Mouse (Mus musculus) Patski (cell line): ENCODE results near the gene BC107364. TPM values are rescaled to one million over a fixed set of nuclear protein-coding genes. Genes with fewer than 3 reads are reported as not detected.
"Not testable (repeated sequence)": the region's sequence is repeated elsewhere in the genome, so short reads cannot be mapped to it uniquely, and the experiment has no call there.

ENCODE experiments used
- ATAC-seq: fragments of 100-300 bp; one replicate; pipeline ENCODE4 v1.8.0; 2021
- CTCF ChIA-PET: fragments of 350-600 bp; sonication (Branson Sonifier 250); formaldehyde crosslinking; loops from one replicate; lab custom pipeline; 2022; ENCODE audit warnings: inconsistent platforms; lab: Charles Lee
- POLR2A ChIA-PET: fragments of 350-600 bp; sonication (Branson Sonifier 250); formaldehyde crosslinking; loops from one replicate; lab custom pipeline; 2022; ENCODE audit warnings: antibody characterized with exemption, inconsistent platforms; lab: Charles Lee
- DNase-seq: peaks from one replicate; pipeline ENCODE4 v3.0.0-alpha.2; 2011; ENCODE audit warnings: low read depth, low spot score
- H3K27me3 ChIP-seq: fragments of 371-371 bp; one replicate; pipeline ENCODE4 v1.5.1; 2021
- CTCF ChIP-seq: fragments of 100-300 bp; IDR thresholded peaks from one replicate; pipeline ENCODE4 v1.5.1; 2021
- in situ Hi-C: fragments of 300-500 bp; cut with MboI; formaldehyde crosslinking; loops from 3 replicates; pipeline ENCODE4 v1.11.1; 2018; ENCODE audit warnings: low pct_unique_long_range_greater_than_20kb, mixed read lengths
- polyA plus RNA-seq: library from polyadenylated mRNA; unstranded; gene quantifications from one replicate; pipeline ENCODE4 v1.2.3, GENCODE M21; 2021

Gene BC107364
- polyA plus RNA-seq, 1 experiment from 2014 or later: not detected

DNA sequence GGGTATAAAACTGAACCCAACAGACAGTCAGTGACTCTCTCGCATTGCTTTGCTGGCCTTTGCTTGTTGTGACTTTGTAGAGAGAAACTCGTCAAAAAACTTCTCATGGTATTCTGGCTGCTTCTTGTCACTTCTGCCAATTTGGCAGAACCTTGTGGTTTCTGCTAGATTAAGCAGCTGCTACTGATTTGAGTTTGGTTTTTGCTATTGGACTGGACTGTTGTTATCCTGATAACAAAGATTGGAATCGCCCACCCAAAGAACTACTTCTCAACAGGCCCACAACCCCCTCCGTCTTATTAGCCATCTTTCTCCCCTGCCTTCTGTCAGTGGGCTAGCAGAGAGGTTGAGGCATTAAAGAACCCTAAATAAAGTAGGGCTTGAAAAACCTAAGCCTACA, 6.7 kb downstream of the BC107364 start:
- no peak for TF ChIP-seq CTCF
- no peak for DNase-seq
- ChIA-PET CTCF (interaction anchor here (1.0 kb wide), 1 partner anchor 168 kb away, joined by 3 read pairs; no protein-coding TSS in a partner anchor), POLR2A (no interaction called here)
- no peaks in the 10 kb centered on the region for H3K27me3 ChIP-seq
- ATAC-seq: no peak
- in situ Hi-C loops: no loop called here

DNA sequence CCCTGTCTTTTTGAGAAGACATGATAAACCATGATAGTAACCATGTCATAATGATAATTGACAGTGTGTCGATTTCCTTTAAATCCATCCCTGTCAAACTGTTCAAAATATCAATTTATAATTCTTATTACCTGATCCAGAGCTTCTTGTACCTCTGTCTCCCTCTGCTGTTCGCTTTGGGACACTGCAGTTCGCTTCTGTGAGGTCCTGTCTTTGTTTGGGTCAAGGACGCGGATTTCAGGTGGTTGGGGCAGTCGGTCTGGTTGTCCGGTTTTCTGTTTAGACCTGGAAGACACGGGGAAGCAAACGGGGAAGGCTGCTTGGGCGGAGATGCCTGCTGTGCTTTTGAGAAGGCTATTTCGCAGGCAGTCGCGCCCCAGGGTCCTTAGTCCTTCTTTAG, 11.5 kb downstream of the BC107364 start:
- ChIA-PET CTCF (interaction anchor here (0.7 to 3.1 kb wide), 11 partner anchors 10 to 163 kb away, joined by 3 to 15 read pairs (median 5); no protein-coding TSS in a partner anchor), POLR2A (interaction anchor here (0.5 to 0.8 kb wide), 4 partner anchors 13 to 278 kb away, joined by 3 to 4 read pairs (median 4); no protein-coding TSS in a partner anchor)
- DNase-seq: peak; percentile 56
- in situ Hi-C loops: no loop called here
- TF ChIP-seq CTCF: peak; percentile 98
- no peaks in the 10 kb centered on the region for H3K27me3 ChIP-seq
- ATAC-seq: no peak

DNA sequence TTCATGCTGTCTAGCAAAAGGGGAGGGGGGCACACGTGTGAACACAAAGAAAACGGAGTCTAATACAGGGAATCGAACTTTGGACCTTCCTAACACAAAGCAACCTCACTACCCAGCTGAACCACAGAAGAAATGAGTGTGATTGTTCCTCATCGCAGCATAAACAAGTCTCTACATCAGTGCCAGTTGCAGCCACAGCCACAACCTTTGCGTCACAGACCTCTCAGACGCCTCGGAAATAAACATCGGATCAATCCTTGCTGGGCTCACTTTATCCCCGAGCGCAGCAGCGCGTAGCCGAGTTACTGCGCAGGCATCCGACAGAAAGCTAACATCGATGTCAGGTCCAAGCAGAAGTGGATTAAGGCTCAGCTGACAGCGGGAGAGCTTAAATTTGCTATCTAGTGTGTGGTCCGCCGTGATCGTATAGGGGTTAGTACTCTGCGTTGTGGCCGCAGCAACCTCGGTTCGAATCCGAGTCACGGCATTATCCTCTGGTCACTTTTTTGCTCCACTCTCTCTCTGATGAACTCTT, 16.5 kb downstream of the BC107364 start:
- ATAC-seq (no peak), DNase-seq (no peak)
- no peaks in the 10 kb centered on the region for H3K27me3 ChIP-seq
- ChIA-PET POLR2A (no interaction called here), CTCF (no interaction called here)
- TF ChIP-seq CTCF: no peak
- in situ Hi-C loops: loop anchor here (5.0 kb wide), 1 partner anchor 153 kb away; no protein-coding TSS in a partner anchor

DNA sequence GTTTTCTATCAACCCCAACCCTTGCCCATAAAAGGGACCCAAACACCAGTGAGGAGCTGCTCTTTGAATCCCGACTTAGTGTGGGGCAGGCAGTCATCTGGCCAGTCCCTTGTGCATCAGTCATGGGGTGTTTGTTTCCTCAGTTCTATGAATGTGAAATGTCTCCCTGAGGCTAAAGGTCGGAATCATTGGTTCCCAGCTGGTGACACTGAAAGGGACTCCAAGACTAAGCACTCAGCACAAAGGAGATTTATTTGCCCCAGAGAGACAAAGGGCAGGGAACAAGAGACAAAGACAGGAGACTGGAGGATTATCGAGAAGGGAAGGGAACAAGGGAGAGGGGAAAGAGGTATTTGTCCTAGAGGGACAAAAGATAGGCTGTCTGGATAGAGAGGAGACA, 19.9 kb downstream of the BC107364 start:
- CTCF ChIA-PET: no interaction called here
- POLR2A ChIA-PET: no interaction called here
- H3K27me3 ChIP-seq: no peaks in the 10 kb centered on the region
- in situ Hi-C loops: no loop called here
- DNase-seq: no peak
- no peak for ATAC-seq
- TF ChIP-seq CTCF: no peak

DNA sequence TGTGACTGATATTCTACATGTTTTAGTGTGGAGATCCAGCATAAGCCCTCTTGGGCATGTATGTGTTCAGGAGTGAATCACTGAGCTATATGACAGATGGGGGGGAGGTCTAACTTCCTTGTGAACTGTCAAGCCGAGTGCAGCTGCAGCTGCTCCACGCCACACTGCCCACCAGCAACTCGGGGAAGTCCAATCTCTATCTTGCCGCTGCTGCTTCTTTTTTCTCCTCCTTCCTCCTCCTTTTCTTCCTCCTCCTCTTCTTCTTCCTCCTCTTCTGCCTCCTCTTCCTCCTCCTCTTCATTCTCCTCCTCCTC, 22.3 kb downstream of the BC107364 start:
- in situ Hi-C loops: loop anchor here (10.0 kb wide), 1 partner anchor 55 kb away; no protein-coding TSS in a partner anchor
- no peak for ATAC-seq
- TF ChIP-seq CTCF: no peak
- ChIA-PET POLR2A (interaction anchor here (0.6 kb wide), 1 partner anchor 135 kb away, joined by 3 read pairs; no protein-coding TSS in a partner anchor), CTCF (interaction anchor here (1.0 to 1.9 kb wide), 4 partner anchors 11 to 143 kb away, joined by 3 to 6 read pairs (median 6); no protein-coding TSS in a partner anchor)
- no peak for DNase-seq
- H3K27me3 ChIP-seq: no peaks in the 10 kb centered on the region

DNA sequence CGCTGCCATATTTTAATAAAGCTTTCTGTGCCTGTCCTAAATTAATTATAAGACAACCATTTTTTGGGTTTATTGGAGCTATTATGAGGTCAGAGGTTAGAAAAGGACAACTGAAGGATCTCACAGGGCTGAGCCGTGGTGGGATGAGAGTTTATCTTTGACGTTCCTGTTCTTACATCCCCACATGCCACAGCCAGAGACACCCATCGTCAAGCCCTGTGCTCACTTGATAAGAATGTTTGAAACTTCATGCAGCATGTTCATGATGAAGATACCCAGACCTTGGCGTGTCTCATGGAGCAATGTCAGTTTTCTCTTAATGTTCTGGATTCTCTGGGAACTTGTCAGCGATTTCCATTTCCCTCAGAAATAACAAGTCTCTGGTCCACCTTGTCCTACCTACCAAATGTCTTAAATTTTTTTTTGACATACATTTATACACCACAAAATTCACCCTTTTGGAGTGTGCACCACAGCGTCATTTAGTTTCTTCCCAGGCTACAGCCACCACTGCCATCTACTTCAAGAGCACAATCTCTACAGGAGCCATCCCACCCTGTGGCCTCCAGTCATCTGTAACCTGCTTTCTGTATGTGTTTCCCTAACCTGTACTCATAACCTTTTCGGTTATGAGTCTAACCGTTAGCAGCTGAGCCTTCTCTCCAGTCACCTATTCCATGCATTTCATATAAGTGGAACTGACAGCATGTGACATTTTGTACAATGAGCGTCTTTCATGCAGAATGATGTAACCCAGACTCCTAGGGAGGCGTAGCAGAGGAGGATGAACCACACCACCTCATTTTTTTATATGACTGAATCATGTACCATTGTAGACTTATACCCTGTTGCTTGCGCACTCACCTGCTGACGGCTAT, 22.9 kb downstream of the BC107364 start:
- CTCF ChIA-PET: interaction anchor here (1.0 to 2.1 kb wide), 11 partner anchors 8 to 151 kb away, joined by 3 to 13 read pairs (median 5); no protein-coding TSS in a partner anchor
- ATAC-seq (no peak), DNase-seq (no peak)
- POLR2A ChIA-PET: interaction anchor here (0.6 kb wide), 2 partner anchors 136 to 1299 kb away, joined by 3 read pairs; no protein-coding TSS in a partner anchor
- TF ChIP-seq CTCF: no peak
- H3K27me3 ChIP-seq: no peaks in the 10 kb centered on the region
- in situ Hi-C loops: loop anchor here (10.0 kb wide), 1 partner anchor 56 kb away; no protein-coding TSS in a partner anchor

DNA sequence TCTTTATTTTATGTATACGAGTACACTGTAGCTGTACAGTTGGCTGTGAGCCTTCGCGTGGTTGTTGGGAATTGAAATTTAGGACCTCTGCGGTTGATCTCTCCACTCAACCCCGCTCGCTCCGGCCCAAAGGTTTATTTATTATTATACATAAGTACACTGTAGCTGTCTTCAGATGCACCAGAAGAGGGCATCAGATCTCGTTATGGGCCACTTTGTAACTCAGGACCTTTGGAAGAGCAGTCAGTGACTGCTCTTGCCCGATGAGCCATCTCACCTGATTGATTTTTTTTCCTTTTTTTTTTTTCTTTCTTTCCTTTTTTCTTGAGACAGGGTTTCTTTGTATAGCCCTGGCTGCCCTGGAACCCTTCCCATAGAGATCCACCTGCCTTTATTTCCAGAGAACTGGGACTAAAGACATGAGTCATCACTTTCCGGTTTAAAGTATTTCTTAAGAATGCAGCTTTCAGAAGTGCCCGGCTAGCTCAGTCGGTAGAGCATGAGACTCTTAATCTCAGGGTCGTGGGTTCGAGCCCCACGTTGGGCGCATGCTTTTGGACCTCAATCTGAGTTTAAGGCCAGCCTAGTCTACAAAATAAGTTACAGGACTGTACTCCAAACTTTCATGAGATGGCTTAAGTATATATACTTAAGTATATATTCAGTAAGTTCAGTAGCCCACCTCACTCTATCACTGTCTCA, 24.2 kb downstream of the BC107364 start:
- no peaks in the 10 kb centered on the region for H3K27me3 ChIP-seq
- ChIA-PET POLR2A (interaction anchor here (0.7 to 1.0 kb wide), 2 partner anchors 13 to 165 kb away, joined by 3 read pairs; partner anchors contain the start of gene Hist2h4), CTCF (interaction anchor here (0.9 to 2.1 kb wide), 9 partner anchors 9 to 150 kb away, joined by 3 to 13 read pairs (median 5); no protein-coding TSS in a partner anchor)
- peak; percentile 82 for TF ChIP-seq CTCF
- in situ Hi-C loops: loop anchor here (10.0 kb wide), 1 partner anchor 57 kb away; no protein-coding TSS in a partner anchor
- ATAC-seq (peak; percentile 93), DNase-seq (peak; percentile 79)

DNA sequence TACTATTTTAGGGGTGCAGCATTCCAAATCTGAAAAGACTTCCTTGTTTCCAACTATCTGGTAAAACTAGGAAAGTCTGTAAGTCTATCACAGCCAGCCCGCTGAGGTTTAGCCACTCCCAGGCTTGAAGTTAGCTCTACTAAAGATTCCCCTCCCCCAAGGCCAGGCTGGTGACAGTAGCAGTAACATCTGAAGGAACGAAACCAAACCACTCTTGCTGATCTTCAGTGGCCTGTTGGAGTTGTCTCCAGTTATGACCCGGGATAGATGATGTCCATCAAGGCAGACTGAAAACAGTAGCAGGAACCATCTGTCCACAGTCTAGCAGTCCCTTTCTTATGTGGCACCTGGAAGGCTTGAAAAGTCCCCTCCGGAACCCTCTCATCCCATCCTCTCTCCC, 24.8 kb downstream of the BC107364 start:
- TF ChIP-seq CTCF: no peak
- CTCF ChIA-PET: interaction anchor here (0.9 to 2.1 kb wide), 4 partner anchors 10 to 75 kb away, joined by 3 to 13 read pairs (median 6); no protein-coding TSS in a partner anchor
- DNase-seq: no peak
- ATAC-seq: no peak
- no peaks in the 10 kb centered on the region for H3K27me3 ChIP-seq
- in situ Hi-C loops: loop anchor here (10.0 kb wide), 1 partner anchor 57 kb away; no protein-coding TSS in a partner anchor
- POLR2A ChIA-PET: interaction anchor here (1.0 kb wide), 1 partner anchor 13 kb away, joined by 3 read pairs; no protein-coding TSS in a partner anchor

DNA sequence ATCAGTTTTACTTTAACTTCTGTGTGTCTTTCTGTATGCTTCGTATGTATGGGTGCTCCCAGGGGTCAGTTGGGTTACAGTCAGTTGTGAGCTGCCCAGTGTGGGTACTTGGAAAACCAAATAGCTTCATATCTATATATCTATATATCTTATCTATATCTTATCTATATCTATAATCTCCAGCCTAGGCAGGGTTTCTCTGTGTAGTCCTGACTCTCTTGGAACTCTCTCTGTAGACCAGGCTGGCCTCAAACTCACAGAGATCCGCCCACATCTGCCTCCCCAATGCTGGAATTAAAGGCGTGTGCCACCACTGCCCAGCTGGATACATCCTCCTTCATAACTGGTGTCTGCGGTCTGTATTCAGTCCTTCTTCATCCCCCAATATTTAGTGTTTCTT, 25.8 kb downstream of the BC107364 start:
- DNase-seq: no peak
- POLR2A ChIA-PET: no interaction called here
- TF ChIP-seq CTCF: no peak
- in situ Hi-C loops: loop anchor here (10.0 kb wide), 1 partner anchor 59 kb away; no protein-coding TSS in a partner anchor
- H3K27me3 ChIP-seq: no peaks in the 10 kb centered on the region
- CTCF ChIA-PET: interaction anchor here (2.1 kb wide), 1 partner anchor 77 kb away, joined by 6 read pairs; no protein-coding TSS in a partner anchor
- no peak for ATAC-seq

DNA sequence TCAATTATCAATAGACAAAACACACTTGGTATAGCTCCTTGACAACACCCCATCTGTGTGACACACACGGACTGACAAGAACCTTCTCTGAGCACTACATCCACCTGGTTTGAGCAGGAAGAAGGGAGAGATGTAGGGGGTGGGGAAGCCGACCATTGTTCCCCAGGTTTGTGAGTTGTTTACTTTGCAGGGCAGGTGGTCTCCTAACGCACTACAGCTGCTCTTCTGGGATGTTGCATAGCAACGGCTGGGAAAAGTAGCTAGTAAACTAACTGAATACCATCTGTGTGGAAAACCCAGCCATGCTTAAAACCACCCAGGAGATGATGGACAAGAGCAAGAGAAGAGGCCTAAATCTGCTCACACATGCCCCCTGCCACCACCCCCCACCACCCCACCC, 27.7 kb downstream of the BC107364 start:
- ATAC-seq, POLR2A ChIA-PET, H3K27me3 ChIP-seq, DNase-seq: not testable (repeated sequence)
- CTCF ChIA-PET: interaction anchor here (1.1 to 1.4 kb wide), 3 partner anchors 13 to 129 kb away, joined by 3 read pairs; no protein-coding TSS in a partner anchor
- in situ Hi-C loops: loop anchor here (10.0 kb wide), 1 partner anchor 60 kb away; no protein-coding TSS in a partner anchor
